Mouse (Mus musculus) liver, adult 2 months (tissue): ENCODE data around the gene Pigp. TPM values are rescaled to one million over a fixed set of nuclear protein-coding genes. Genes with fewer than 3 reads are reported as not detected.

Experiments used
- DNase-seq: peaks from one replicate; pipeline ENCODE4 v3.0.0-alpha.2; 2011; ENCODE audit warnings: low read depth, low spot score; ENCODE audit errors: extremely low read depth
- H3K27ac ChIP-seq: fragments of 200-500 bp; replicated peaks from 2 replicates; pipeline ENCODE4 v1.5.1; 2012; ENCODE audit warnings: low read depth, mild to moderate bottlenecking, control low read depth, inconsistent platforms, low read length; ENCODE audit not compliant: insufficient read depth
- H3K27me3 ChIP-seq: fragments of 200-500 bp; 2 replicates; pipeline ENCODE4 v1.6.1; 2012; ENCODE audit warnings: mild to moderate bottlenecking, moderate library complexity, low read length, inconsistent platforms; ENCODE audit not compliant: control insufficient read depth, insufficient read depth
- H3K36me3 ChIP-seq: fragments of 200-500 bp; 2 replicates; pipeline ENCODE4 v1.6.1; 2012; ENCODE audit warnings: low read length, inconsistent platforms; ENCODE audit not compliant: control insufficient read depth, insufficient read depth
- H3K4me1 ChIP-seq: fragments of 200-500 bp; 2 replicates; pipeline ENCODE4 v1.6.1; 2011; ENCODE audit warnings: low read length; ENCODE audit not compliant: control insufficient read depth, insufficient read depth
- H3K4me3 ChIP-seq: fragments of 200-500 bp; 2 replicates; pipeline ENCODE4 v1.5.1; 2011; ENCODE audit warnings: low read depth, mild to moderate bottlenecking, control low read depth, low read length, moderate library complexity; ENCODE audit not compliant: insufficient read depth
- H3K79me2 ChIP-seq: fragments of 200-500 bp; 2 replicates; pipeline ENCODE4 v1.6.1; 2012; ENCODE audit warnings: inconsistent platforms, mild to moderate bottlenecking, low read length, moderate library complexity; ENCODE audit not compliant: control insufficient read depth, insufficient read depth
- H3K9ac ChIP-seq: fragments of 200-500 bp; 2 replicates; pipeline ENCODE4 v1.6.1; 2012; ENCODE audit warnings: low read depth, mild to moderate bottlenecking, control low read depth, inconsistent platforms, low read length
- CTCF ChIP-seq: fragments of 200-500 bp; IDR thresholded peaks from 2 replicates; pipeline ENCODE4 v1.5.1; 2011; ENCODE audit warnings: low read depth, low read length, control low read depth
- POLR2A ChIP-seq: fragments of 200-500 bp; IDR thresholded peaks from 2 replicates; pipeline ENCODE4 v1.6.1; 2011; ENCODE audit warnings: low read length, control low read depth; ENCODE audit not compliant: insufficient read depth; ENCODE audit errors: extremely low read depth
- WGBS: fragments of 180-500 bp; shearing (Covaris S2); methylation state at CpG from one replicate; pipeline ENCODE4 v1.1.7; 2018; 5-methylcytosine and 5-hydroxymethylcytosine counted together
- polyA plus RNA-seq: library from polyadenylated mRNA; depleted of rRNA; stranded (reverse); fragments of >200 nt; gene quantifications from 2 replicates; pipeline ENCODE4 v1.2.3, GENCODE M21; 2012; rRNA removed
- total RNA-seq: library from RNA; depleted of rRNA; stranded (reverse); fragments of >200 nt; gene quantifications from 2 replicates; pipeline ENCODE4 v1.2.3, GENCODE M21; 2014; rRNA removed

The Pigp gene
- total RNA-seq (34.0 and 41.2 TPM in 2 replicates), polyA plus RNA-seq (7.6 and 13.1 TPM in 2 replicates)

GRCm38 (mm10) chr16:94371301-94371931 is at the start of gene Pigp:
Gene Pigp (minus strand): TSS chr16:94371842.
- Histone ChIP-seq H3K4me1 (peaks cover 9% of the 10 kb centered on the region; the same call in 1 of the 2 replicates), H3K27ac (peak within 1 kb of the TSS; percentile 42; the same call in 1 of the 2 replicates)
- 0% methylated on average over 35 of the region's 43 CpGs for WGBS

GRCm38 (mm10) chr16:94420498-94420897 is 48.9 kb upstream of the Pigp start:
- WGBS, result 98% methylated on average over 3 of the region's 3 CpGs
- H3K27me3 ChIP-seq, result no peaks in the 10 kb centered on the region
- H3K4me1 ChIP-seq, result no peaks in the 10 kb centered on the region
- no peak overlapping the region for H3K9ac ChIP-seq
- peaks cover 28% of the 10 kb centered on the region for H3K36me3 ChIP-seq
- no peak for DNase-seq
- H3K27ac ChIP-seq, result no peak overlapping the region
- TF ChIP-seq CTCF (peak; percentile 54), POLR2A (no peak)
- H3K4me3 ChIP-seq, result no peak overlapping the region
- H3K79me2 ChIP-seq, result no peaks in the 10 kb centered on the region

More at GRCm38 (mm10) chr16:94371301-94371931, at the start of gene Pigp:
- H3K27me3 ChIP-seq, result no peaks in the 10 kb centered on the region
- H3K4me3 ChIP-seq, result peak within 1 kb of the TSS; percentile 78
- peak within 1 kb of the TSS; percentile 91 for H3K9ac ChIP-seq
- TF ChIP-seq CTCF, result peak; percentile 10; the same call in 1 of the 2 replicates
- no peak for TF ChIP-seq POLR2A
- H3K79me2 ChIP-seq, result peaks cover 9% of the 10 kb centered on the region; the same call in 1 of the 2 replicates
- peak; percentile 77 for DNase-seq
- H3K36me3 ChIP-seq, result 0 out of 2 replicates have a peak, but pooled peaks cover 2% of the 10 kb centered on the region

GRCm38 (mm10) chr16:94414151-94414550 is 42.5 kb upstream of the Pigp start:
- TF ChIP-seq CTCF (no peak), POLR2A (no peak)
- H3K9ac ChIP-seq, result peak overlapping the region; percentile 14; the same call in 1 of the 2 replicates
- 34% methylated on average over 6 of the region's 6 CpGs for WGBS
- H3K27ac ChIP-seq, result no peak overlapping the region
- H3K36me3 ChIP-seq, result peaks cover 5% of the 10 kb centered on the region; the same call in 1 of the 2 replicates
- no peaks in the 10 kb centered on the region for H3K27me3 ChIP-seq
- no peaks in the 10 kb centered on the region; the same call in 1 of the 2 replicates for H3K4me1 ChIP-seq
- peak overlapping the region; percentile 43 for H3K4me3 ChIP-seq
- H3K79me2 ChIP-seq, result no peaks in the 10 kb centered on the region
- DNase-seq, result peak; percentile 63

GRCm38 (mm10) chr16:94412760-94413159 is 41.1 kb upstream of the Pigp start:
- WGBS, result 95% methylated on average over 4 of the region's 4 CpGs
- TF ChIP-seq CTCF (no peak), POLR2A (no peak)

GRCm38 (mm10) chr16:94412198-94412597 is 40.6 kb upstream of the Pigp start:
- WGBS, result 94% methylated on average over 2 of the region's 2 CpGs
- DNase-seq, result no peak
- H3K27ac ChIP-seq, result no peak overlapping the region
- no peaks in the 10 kb centered on the region; the same call in 1 of the 2 replicates for H3K4me1 ChIP-seq
- TF ChIP-seq CTCF, result no peak
- no peak for TF ChIP-seq POLR2A
- no peaks in the 10 kb centered on the region for H3K36me3 ChIP-seq
- no peak overlapping the region for H3K4me3 ChIP-seq
- H3K79me2 ChIP-seq, result no peaks in the 10 kb centered on the region
- H3K9ac ChIP-seq, result no peak overlapping the region
- no peaks in the 10 kb centered on the region for H3K27me3 ChIP-seq

More at GRCm38 (mm10) chr16:94412760-94413159, 41.1 kb upstream of the Pigp start:
- no peak overlapping the region for H3K9ac ChIP-seq
- H3K4me3 ChIP-seq, result no peak overlapping the region
- DNase-seq, result no peak
- H3K4me1 ChIP-seq, result no peaks in the 10 kb centered on the region; the same call in 1 of the 2 replicates
- no peaks in the 10 kb centered on the region for H3K27me3 ChIP-seq
- no peaks in the 10 kb centered on the region for H3K36me3 ChIP-seq
- H3K79me2 ChIP-seq, result no peaks in the 10 kb centered on the region
- no peak overlapping the region for H3K27ac ChIP-seq

GRCm38 (mm10) chr16:94411287-94411686 is 39.6 kb upstream of the Pigp start:
- DNase-seq, result no peak
- H3K36me3 ChIP-seq, result no peaks in the 10 kb centered on the region
- H3K4me1 ChIP-seq, result no peaks in the 10 kb centered on the region; the same call in 1 of the 2 replicates
- TF ChIP-seq CTCF (no peak), POLR2A (no peak)
- no peak overlapping the region for H3K9ac ChIP-seq
- H3K27ac ChIP-seq, result no peak overlapping the region
- no peaks in the 10 kb centered on the region for H3K79me2 ChIP-seq
- 83% methylated on average over 3 of the region's 3 CpGs for WGBS
- H3K4me3 ChIP-seq, result no peak overlapping the region
- no peaks in the 10 kb centered on the region for H3K27me3 ChIP-seq
